Mouse (Mus musculus) NIH3T3 (cell line): ENCODE measurements around the gene Cdv3.

ENCODE experiments used
- DNase-seq: peaks from one replicate; pipeline ENCODE4 v3.0.0-alpha.2; 2012; ENCODE audit warnings: low read depth

Cdv3 gene

DNA sequence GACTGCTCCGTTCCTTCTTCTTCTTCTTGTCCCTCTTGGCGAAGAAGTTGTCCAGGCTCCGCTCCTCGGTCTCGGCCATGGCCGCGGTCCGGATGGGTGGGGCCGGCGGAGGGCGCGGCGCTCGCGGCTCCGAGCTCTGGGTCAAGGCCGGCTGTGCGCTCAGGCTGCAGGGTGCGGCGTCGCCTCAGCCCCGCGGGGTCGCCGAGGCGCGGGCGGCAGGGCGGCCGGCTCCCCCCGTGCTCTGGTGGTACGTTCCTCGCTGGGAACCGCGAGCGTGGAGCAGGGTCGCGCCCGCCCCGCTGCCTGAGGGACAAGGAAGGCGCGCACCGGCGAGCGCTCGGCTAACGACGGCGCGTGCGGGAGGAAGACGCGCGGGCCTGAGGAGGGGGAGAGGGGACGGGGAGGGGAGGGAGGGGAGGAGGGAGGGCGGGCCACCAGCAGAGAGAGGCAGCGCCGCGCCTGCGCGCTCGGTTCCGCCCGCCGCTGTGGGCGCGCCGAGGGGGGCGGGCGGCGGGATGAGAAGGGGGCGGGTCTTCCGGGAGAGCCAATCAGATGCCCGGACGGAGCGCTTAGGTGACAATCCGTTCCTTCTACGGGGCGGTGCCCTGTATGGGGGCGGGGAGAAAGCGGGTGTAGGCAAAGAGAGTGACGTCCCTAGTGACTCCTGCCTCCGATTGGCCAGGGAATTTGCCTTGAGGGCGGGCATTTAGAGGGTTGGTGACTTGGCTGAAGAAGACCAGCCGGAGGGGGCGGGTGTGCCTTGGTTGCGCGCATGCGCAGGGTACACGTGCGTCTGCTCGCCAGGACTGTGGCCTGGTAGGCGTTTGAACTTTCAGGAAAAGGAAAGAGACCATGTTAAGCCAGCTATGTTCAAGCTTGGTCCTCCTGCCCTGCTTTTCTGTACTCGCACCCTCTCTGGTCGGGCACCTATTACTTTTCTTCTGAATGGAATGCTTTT lies at the start of gene Cdv3:
Gene Cdv3, minus strand, starts transcription at position 551 of the 958 bp plus-strand sequence.
- DNase-seq: peak; percentile 99

DNA sequence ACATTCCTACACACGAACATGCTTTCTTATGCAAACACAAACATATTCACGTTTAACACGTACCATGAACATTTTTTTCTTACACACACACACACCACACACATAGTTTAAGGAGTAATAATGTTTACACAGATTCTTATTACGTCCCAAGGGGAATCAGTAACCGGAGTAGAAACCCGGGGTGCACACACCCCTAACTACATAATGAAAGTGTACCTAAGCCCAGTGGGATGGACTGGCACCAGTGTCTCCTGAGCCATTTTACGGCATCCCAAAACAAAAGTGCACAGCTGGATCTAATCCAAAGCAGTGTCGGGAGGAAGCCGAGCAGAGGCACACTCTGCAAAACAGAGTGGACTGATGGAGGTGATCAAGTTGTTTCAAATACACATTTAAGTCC lies 47.8 kb upstream of the Cdv3 start:
- DNase-seq: no peak

DNA sequence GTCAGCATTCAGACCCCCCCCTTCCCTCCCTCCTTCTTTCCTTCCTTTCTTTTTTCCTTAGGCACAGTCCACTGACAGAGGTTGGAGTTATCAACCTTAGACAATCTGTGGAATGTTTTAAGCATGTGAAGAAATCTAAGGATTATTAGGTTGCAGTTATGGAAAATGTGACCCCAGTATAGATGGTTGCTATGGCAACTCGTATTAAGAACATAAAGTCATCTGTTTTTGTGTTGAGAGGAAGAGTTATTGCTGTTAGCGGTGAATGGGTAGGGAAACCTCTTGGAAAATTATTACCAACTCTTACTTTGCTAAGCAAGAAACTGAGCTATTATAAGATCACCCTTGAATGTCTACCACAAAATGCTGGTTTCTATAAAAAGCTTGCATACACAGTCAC lies 43.5 kb upstream of the Cdv3 start:
- DNase-seq: peak; percentile 30

DNA sequence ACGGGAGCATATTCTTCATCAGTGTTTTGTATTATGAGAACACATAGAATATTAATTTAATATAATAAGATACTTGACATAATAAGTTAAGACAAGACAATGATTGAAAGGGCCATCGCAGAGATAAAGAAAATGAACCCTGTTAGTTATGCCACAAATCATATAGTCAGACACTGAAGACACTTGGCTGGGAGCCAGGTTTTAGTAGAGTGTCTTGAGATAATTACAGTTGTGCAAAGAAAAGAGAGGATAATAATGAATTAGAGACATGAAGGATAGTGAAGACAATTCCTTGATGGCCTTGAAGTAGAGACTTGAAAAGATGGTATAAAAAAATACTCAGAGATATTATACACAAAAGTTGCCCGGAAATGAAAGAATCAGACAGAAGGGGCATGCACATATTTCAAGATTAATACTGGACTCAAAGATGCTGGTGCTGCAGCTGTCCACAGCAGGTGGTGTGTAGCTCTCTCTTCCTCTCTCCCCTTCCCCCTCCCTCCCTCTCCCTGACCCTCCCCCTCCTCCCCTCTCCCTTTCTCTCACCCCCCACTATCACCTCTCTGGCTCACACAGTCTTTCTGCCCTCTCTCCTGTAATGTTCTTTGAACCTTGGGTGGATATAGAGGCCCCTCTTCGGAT lies 42.6 kb upstream of the Cdv3 start:
- DNase-seq: no peak

DNA sequence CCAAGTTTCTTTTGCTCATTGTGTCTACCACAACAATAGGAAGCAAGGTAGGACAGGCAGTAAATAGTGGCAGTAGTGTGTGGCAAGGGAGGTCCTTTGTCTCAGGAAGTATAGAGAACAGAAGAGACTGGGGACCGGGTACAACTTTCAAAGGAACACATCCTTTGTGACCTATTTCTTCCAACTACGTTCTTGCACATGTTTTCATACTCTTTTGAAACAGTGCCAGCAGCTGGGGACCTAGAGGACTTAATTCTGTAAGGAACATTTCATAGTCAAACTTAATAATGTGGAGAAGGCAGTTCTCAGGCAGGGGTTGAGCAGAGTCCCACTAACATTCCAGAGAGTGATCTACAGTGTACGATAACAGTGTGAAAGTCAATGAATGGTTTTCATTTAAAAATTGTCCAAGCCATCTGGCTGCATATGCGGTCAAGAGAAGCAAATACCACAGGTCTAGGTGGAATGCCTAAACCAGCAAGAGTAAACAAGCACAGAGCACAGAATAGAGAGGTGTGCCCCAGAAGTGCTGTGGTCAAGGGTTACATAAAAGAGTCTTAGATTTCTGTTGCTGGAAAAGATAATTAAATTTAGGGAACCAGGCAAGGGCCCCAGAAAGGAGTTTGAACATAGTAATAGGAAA lies 37.8 kb upstream of the Cdv3 start:
- DNase-seq: no peak

DNA sequence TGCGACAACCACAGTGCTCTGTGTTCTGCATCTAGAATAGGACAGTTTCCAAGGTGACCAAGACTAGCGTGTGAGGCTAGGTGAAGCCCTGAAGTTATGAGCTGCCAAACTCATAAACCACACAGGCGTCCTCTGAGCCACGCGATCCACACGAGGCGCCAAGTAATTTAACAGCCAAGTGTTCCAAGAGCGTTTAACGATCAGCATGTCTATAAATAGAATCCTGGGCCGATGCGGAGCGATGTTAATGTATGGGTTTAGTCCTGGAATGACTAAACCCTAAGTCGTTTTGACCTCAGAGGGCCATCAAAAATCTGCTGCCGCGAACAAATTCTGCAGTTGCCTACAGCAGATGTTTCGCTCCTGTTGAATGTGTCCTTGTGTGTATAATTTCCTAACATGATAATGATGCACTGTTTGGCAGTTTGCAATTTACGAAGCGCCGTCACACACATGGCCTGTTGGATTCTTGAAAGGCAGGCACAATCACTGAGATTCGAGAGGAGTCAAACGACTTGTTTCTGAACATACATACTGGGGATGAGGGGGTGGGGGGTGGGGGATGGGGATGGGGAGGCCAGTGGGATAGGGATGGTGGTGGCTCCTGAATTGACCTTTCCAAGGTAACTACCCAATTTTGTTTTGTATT lies 33.0 kb upstream of the Cdv3 start:
- DNase-seq: peak; percentile 80

DNA sequence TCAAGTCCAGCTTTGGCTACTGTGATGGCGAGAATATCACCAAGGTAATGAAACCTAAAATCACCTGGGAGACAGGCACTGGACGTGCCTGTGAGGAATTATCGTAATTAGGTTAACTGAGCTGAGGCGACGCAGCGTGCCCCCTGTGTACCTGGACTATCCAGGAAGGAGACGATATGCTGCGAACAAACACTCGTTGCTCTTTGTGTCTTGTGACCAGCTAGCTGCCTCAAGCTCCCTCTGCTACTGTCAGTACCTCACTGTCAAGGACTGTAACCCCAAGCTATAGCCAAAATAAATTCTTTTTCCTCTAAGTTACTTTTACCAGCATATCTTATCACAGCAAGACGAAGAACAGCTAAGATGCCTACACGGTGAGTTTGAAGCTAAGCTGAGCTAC lies 27.6 kb upstream of the Cdv3 start:
- no peak for DNase-seq

DNA sequence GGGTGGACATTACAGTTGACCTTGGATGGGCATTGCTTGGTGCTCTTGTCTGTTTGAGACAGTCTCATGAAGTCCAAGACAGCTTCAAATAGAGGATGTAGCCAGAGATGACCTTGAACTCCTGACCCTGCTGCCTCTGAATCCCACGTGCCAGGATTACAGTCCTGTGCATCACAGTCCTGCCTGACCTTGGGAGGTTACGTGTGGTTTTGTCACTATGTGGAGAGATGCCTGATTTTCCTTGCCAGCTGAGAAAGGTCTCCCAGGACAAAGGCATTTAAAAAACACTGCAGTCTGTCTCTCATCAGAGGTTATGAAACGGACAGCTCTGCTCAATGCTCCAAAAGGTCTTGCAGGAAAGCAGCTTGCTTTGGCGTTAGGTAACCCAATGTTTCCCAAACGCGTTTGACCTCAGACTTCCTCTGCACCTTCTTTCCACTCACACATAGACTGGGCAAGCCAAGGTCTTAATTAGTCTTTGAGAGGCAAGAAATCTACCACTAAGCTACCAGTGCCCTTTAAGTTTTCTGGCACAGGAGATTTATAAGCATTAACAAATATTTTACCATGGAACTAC lies 26.2 kb upstream of the Cdv3 start:
- DNase-seq: no peak

DNA sequence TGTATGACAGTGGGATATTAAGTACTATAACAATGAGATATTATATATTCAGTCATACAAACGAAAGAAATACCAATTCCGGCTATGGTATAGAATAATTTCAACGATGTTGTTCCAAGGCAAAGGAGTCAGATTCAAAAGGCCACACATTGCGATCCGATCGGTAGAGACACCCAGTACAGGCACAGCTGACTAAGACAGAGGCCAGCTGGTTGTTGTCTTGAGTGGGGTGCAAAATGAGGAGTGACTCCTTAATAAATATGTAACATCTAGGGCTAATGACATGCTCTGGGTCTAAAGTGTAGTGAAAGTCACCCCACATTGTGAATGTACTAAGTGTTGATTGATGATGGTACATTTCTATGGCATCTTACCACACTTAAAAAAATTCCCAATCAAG lies 23.6 kb upstream of the Cdv3 start:
- no peak for DNase-seq

DNA sequence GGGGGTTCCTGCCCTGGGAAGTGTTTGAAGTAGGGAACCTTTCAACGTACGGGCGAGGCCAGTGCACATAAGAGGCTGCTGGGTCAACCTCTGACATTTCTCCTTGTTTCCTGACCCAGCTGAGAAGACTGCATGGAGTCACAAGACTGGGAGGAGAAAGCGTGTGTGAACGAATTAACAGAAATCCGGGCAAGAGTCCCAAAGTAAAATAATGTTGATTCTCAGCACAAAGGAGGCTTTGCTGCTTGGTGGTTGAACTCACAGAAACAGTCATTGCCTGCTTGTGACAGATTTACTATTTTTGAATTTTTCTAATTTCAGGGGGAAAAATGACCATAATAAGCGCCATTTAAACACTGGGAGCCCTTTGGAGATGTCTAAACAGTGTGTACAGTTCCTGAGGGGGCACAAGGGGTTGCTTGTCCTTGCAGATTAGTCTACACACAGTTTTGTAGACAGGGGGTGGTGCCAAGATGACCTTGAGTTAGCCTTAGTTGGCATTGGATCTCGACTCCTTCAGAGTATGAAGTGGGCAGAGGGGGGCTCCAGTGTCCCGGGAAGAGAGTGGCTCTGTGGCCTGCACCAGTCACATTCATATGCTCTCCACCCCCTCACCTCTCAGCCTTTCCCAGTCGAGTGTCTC lies 21.5 kb upstream of the Cdv3 start:
- DNase-seq: peak; percentile 39

DNA sequence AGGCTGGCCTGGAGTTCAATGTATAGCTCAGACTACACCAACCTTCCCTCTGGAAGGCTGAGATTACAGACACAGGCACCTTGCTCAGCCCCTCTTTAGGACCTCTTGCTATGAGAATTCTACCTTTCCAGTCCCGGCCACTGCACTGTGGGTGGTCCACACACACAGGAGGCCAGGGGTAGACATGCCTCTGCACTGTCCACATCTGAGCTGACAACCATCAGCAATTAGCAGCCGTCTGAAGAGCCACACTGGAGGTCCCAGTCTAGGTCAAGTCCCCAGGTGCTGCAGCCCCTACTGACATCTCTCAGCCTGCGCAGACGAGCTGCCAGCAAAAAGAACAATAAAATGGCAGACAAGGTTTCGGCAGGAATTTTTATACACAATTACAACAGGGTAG lies 20.9 kb upstream of the Cdv3 start:
- no peak for DNase-seq

DNA sequence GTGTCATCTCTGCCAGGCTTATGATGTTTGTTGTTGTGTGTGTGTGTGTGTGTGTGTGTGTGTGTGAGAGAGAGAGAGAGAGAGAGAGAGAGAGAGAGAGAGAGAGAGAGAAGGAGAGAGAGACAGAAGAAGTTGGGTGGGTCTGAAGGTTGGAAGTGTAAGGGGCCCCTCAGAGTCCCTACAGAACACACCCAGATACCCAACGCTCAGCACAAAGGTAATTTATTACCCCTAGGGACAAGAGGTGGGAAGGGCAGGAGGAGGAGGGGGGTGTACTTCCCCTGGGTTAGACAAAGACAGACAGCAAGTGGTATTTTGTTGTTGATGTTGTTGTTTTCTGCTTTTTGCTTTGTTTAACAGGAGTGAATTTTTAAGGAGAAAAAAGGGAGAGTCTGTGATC lies 20.0 kb upstream of the Cdv3 start:
- no peak for DNase-seq

DNA sequence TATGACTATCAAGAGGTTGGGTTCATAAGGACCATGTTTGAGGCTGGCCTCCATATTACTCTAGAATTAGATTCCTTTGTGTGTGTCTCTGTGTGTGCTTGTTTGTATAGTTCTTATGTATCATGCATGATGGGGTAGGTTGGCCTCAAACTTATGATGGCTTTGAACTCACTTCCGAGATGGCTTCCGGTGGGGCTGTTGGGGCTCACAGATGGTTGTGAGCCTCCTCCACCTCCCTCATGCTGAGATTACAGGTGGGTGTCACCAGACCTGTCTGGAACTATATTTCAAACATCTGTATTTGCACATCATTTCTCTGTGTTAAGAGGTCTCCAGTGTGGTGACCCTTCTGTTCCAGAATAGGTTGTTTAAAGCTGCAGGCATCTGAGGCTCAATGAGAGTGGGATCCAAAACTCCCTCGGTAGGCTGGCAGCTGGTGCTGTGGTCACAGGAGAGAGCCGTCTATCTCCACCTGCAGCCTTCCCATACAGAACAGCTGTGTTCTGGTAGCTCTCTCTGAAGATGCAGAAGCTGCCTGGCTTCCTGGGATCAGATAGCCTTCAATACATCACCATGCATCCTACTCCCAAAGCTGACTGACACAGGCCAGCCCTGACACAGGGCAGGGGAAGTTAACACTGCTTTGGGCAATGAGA lies 18.6 kb upstream of the Cdv3 start:
- no peak for DNase-seq

DNA sequence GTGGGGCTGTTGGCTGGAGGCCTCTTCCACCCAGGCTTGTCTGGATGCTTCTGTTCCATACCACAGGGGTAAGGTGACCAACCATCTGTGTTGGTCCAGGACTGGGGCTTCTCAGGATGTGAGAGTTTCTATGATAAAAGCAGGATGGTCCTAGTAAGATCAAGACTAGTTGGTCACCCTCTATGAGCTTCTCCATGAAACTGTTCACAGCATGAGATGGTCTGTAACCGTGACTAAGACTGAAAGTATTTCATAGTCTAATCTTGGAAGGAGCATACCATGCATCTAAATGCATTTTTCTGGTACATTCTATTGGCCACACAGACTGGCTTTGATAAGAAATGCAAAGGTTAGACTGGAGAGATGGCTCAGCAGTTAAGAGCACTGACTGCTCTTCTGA lies 17.9 kb upstream of the Cdv3 start:
- DNase-seq: no peak

DNA sequence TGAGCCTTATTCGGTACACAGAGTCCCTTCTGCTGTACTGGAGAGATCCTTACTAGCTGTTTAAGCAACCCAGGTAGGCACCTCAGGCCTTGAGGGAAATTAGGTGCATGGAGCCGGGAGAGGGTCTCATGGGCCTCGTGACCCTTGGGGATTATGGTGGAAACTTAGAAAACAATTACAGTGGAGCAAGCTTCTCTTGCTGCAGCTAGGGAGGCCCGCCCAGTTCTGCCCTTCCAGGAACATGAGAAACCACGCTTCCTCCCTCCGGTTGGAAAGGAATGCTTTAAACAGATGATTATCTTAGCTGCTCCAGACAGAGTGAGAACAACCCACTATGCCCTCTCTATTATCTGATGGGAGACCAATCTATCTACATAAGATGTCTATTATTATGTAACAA lies 17.3 kb upstream of the Cdv3 start:
- DNase-seq: peak; percentile 34

DNA sequence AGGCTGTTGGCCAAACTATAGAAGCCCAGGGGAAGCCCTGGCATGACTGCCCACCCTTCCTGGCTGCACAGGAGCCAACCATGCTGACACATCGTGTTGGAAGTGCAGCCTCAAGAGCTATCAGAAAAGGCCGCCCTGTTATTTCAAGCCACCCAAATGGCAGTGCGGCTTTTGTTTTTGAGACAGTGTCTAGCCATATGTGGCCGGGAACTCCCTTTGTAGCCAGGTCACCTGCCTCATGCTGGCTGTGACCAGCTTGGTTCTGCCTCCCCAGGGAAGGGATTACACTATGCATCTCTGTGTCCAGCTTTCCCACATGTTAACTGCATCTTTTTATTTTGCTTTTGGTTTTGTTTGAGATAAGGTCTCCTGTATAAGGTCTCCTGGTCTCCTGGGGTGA lies 14.9 kb upstream of the Cdv3 start:
- no peak for DNase-seq

DNA sequence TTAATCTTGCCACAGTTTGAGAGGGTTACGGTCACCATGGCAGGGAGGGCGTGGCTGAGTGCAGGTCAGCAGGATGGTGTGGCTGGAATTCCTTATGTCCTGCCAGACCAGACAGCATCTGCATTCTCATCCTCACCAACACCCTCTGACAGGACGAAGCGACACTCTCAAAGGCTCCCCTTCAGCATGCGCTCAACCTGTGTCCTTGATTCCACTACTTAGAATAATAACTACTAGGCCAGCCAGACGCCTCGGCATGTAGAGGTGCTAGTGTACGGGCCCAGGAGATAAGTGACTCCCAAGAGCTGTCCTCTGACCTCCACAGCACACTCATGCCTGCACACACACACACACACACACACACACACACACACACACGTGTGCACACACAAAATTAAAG lies 13.6 kb upstream of the Cdv3 start:
- no peak for DNase-seq

DNA sequence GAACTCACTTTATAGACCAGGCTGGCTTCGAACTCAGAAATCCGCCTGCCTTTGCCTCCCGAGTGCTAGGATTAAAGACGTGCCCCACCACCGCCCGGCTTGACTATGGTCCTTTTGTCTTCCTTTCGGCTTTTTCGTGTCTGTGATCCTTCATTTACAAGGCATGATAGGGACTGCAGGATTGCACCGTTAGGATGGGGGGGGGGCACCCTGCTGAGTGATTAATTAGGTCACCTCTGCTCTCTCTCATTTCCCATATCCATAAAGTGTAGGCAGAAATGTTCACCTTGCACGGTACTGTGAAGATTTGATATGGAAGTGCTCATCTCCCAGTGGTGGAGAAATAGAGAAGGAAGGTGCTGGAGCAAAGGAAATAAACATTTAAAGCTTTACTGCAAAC lies 13.0 kb upstream of the Cdv3 start:
- DNase-seq: no peak

DNA sequence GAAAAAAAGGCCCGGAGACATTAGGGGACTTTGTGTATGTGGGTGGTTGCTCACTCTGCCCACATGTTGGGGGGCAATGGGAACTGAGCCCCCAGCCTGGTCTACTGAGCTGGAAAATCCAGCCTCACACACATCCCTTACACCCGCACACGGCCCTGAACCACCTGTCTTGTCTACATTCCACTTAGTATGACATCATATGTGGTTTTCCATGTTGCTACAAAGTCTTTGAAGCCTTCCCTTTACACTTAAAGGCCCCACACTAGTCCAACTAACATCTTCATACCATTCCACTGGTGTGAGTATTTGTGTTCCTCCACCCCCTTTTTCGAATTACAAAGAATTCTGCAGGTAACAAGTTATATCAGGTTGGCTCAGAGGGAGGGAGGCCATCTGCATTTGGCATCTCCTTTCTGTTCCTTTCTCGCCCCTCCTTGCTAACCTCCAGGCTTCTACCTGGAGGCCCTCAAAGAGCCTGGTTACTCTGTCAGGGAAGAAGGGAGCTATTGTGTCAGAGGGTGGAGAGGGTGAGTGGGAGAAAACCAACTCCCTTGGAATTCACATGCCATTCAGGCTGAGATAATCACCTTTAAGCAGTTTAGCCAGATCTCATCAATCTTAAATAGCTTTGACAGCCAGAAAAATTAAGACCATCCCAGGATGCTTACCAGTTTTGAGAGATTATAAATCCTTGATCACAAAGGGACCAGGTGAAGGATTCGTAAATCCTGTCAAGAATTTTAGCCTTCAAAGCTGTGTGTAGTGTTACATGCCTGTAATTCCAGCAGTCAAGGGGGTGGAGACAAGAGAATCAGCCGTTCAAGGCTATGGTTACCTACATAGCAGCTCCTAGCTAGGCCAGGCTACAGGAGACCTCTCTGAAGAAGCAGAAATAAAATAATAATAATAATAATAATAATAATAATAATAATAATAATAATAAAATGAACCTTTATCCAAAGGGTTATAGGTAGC lies 11.0 kb upstream of the Cdv3 start:
- no peak for DNase-seq
